Mouse (Mus musculus) heart, embryonic 12.5 days (tissue): ENCODE results near the gene Abcb9. TPM values are rescaled to one million over a fixed set of nuclear protein-coding genes. Genes with fewer than 3 reads are reported as not detected.
A peak's percentile ranks its signal among the peaks of the same experiment; 100 is the strongest.

Experiments used
- ATAC-seq: fragments of 200-750 bp; cut with Nextera tagmentation; 2 replicates; pipeline ENCODE4 v1.8.0; 2017; ENCODE audit warnings: moderate TSS enrichment, moderate library complexity; ENCODE audit not compliant: insufficient number of reproducible peaks, low FRiP score
- H3K27ac ChIP-seq: fragments of 300-500 bp; sonication (generic); 2 replicates; pipeline ENCODE4 v1.5.1; 2016; ENCODE audit warnings: mild to moderate bottlenecking, moderate library complexity; ENCODE audit not compliant: poor library complexity, severe bottlenecking
- H3K27me3 ChIP-seq: fragments of 300-500 bp; sonication (generic); replicated peaks from 2 replicates; pipeline ENCODE4 v1.6.1; 2016; ENCODE audit warnings: mild to moderate bottlenecking, moderate library complexity
- H3K36me3 ChIP-seq: fragments of 300-500 bp; sonication (generic); 2 replicates; pipeline ENCODE4 v1.6.1; 2016; ENCODE audit warnings: mild to moderate bottlenecking, moderate library complexity
- H3K4me1 ChIP-seq: fragments of 300-500 bp; sonication (generic); replicated peaks from 2 replicates; pipeline ENCODE4 v1.6.1; 2016; ENCODE audit warnings: mild to moderate bottlenecking
- H3K4me2 ChIP-seq: fragments of 300-500 bp; sonication (generic); 2 replicates; pipeline ENCODE4 v1.6.1; 2016; ENCODE audit warnings: mild to moderate bottlenecking, moderate library complexity
- H3K4me3 ChIP-seq: fragments of 300-500 bp; sonication (generic); 2 replicates; pipeline ENCODE4 v1.5.1; 2016; ENCODE audit warnings: mild to moderate bottlenecking
- H3K9ac ChIP-seq: fragments of 300-500 bp; sonication (generic); 2 replicates; pipeline ENCODE4 v1.6.1; 2016; ENCODE audit warnings: mild to moderate bottlenecking, moderate library complexity
- H3K9me3 ChIP-seq: fragments of 300-500 bp; sonication (generic); replicated peaks from 2 replicates; pipeline ENCODE4 v1.6.1; 2016; ENCODE audit warnings: mild to moderate bottlenecking, moderate library complexity
- WGBS: fragments of 180-500 bp; shearing (Covaris S2); methylation state at CpG from one replicate; pipeline ENCODE4 v1.1.7; 2016; 5-methylcytosine and 5-hydroxymethylcytosine counted together
- polyA plus RNA-seq: library from polyadenylated mRNA; unstranded; fragments of >200 nt; fragmentation: Nextera tagmentation; extraction: Ambion mirVana; gene quantifications from 2 replicates; pipeline ENCODE4 v1.2.1, GENCODE M21; 2016

Gene Abcb9
- polyA plus RNA-seq, 1 experiment from 2014 or later, result 1.6 TPM

DNA sequence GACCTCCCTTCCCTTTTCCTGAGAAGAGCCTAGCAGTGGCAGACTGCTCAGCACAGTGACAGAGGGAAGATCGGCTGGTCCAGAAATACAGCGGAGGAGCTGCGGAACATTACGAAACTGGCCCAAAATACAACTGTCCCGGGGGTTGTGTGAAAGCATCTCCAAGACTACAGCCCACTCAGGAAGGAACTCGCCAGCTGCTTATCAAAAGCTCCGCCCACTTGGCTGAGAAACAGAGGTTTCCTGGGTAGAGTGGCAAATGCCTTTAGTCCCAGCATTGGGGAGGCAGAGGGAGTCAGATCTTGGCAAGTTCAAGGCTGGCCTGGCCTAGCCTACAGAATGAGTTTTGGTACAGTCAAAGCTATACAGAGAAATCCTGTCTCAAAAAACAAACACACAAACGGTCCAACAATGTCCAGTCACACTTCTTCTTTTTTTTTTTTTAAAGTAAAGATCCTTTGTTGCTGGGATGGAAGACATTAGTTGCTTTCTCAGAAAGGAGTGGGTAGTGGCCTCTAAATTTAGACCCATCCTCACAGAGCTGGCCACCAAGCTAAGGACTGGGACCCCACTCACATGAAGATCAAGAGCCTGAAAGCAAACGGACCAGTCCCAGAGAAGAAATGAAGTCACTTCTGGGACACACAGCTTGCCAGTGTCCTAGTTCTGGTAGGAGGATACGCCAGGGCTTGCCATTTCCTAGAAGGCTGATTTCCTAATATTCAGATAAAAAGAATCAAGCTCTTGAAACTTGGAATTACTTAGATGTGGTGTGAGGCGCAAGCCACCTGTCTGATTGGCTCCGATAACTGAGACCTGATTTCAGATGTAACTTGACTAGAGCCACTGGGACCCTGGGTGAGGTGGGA lies 76.0 kb downstream of the Abcb9 start:
- ATAC-seq, result peak; percentile 49
- no peaks in the 10 kb centered on the region for H3K9me3 ChIP-seq
- H3K27me3 ChIP-seq, result no peaks in the 10 kb centered on the region
- 0 out of 2 replicates have a peak overlapping the region, but pooled peaks have one; percentile 52 for H3K9ac ChIP-seq
- H3K4me1 ChIP-seq, result peaks cover 93% of the 10 kb centered on the region
- no peak overlapping the region for H3K4me3 ChIP-seq
- H3K4me2 ChIP-seq, result peak overlapping the region; percentile 40
- WGBS, result 53% methylated on average over 12 of the region's 12 CpGs
- H3K36me3 ChIP-seq, result peaks cover 14% of the 10 kb centered on the region
- peak overlapping the region; percentile 77 for H3K27ac ChIP-seq

DNA sequence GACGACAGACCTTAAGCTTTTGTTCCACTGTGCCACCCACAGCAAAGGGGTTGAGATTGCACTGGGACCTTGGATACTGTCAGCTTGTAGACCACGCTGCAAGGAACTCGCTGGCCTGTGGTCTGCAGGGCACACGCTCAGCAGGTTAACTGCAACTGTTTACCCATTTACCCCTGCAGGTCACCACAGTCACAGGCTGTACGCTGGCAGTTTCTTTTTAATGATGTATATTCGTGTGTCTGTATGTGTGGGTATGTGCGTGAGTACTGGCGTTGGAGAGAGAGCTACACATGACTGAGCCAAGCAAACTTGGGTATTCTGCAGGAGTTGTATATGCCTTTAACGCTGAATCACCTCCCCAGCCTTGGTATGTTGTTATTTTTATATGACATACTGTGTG lies 76.9 kb downstream of the Abcb9 start:
- H3K4me2 ChIP-seq, result peak overlapping the region; percentile 40; the same call in 1 of the 2 replicates
- H3K27me3 ChIP-seq, result no peaks in the 10 kb centered on the region
- H3K4me1 ChIP-seq, result peaks cover 93% of the 10 kb centered on the region
- H3K27ac ChIP-seq, result peak overlapping the region; percentile 77
- H3K9ac ChIP-seq, result 0 out of 2 replicates have a peak overlapping the region, but pooled peaks have one; percentile 40
- no peaks in the 10 kb centered on the region for H3K9me3 ChIP-seq
- no peak for ATAC-seq
- 80% methylated on average over 9 of the region's 9 CpGs for WGBS
- peaks cover 14% of the 10 kb centered on the region for H3K36me3 ChIP-seq
- H3K4me3 ChIP-seq, result no peak overlapping the region

DNA sequence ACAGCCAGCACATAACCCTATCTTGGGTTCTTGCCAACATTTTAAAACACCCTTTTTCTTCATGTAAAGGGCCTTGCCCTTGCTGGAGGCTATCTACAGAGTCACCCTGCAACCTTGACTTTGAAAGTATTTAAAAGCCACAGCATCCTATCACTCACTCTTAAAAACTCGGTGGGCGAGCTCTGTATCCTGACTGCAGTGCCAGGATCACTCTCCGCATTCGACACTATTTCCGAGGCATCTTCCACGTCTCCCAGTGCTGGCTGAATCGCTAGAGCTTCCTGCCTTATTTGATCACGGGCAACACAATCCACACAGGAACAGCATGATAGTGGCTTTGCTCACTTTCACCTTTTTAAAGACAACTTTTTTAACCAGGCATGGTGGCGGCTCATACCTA lies 77.7 kb downstream of the Abcb9 start:
- Histone ChIP-seq H3K4me3 (no peak overlapping the region), H3K9me3 (no peaks in the 10 kb centered on the region), H3K4me1 (peaks cover 93% of the 10 kb centered on the region), H3K36me3 (peaks cover 14% of the 10 kb centered on the region), H3K4me2 (peak overlapping the region; percentile 15), H3K27ac (peak overlapping the region; percentile 94), H3K9ac (no peak overlapping the region), H3K27me3 (no peaks in the 10 kb centered on the region)
- WGBS, result 45% methylated on average over 9 of the region's 9 CpGs
- ATAC-seq, result no peak

DNA sequence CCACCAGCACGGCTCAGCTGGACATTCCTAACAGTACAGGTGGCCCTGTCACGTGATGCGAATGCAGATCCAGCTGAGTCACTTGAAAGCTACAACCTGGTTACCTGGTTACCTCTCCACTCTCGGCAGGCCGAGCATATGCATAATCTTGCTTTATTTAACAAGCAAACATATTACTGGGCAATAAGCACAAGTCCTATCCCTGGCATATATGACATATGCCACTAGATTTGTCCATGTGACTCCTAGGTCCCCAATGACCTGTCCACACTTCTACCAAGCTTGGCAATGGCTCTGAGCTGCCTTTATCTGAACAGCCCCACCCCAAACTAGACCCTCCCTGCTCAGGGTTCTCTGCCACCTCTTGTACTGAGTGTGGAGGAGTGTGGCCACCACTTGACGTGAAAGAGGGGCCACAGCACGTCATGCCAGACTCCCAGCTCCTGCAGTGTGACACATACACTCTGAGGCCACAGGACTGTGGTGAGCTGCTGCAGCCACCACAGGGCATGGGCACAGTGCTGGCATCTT lies 79.2 kb downstream of the Abcb9 start:
- H3K4me3 ChIP-seq, result no peak overlapping the region
- no peaks in the 10 kb centered on the region for H3K9me3 ChIP-seq
- H3K27me3 ChIP-seq, result no peaks in the 10 kb centered on the region
- peak overlapping the region; percentile 10; the same call in 1 of the 2 replicates for H3K9ac ChIP-seq
- H3K4me1 ChIP-seq, result peaks cover 96% of the 10 kb centered on the region
- 68% methylated on average over 7 of the region's 7 CpGs for WGBS
- H3K27ac ChIP-seq, result peak overlapping the region; percentile 94
- H3K36me3 ChIP-seq, result peaks cover 9% of the 10 kb centered on the region
- ATAC-seq, result no peak
- H3K4me2 ChIP-seq, result 0 out of 2 replicates have a peak overlapping the region, but pooled peaks have one; percentile 4

DNA sequence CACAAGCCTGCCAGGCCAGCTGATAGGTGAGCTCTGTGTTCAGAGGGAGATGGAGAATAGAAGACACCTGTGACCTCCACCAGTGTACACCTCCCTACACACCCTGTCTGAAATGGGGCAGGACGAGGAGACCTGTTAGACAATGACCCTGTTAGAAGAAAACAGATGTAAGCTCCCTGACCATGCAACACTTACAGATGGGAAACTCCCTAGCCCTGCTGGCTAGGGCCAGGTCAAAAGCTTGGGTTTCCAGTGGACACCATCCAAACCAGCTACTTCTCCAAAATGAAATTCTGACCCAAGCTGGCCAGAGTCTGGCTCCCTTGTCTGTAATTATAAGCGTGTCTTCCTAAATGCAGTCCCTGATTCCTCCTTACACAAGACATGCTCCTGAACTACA lies 79.9 kb downstream of the Abcb9 start:
- Histone ChIP-seq H3K9ac (peak overlapping the region; percentile 13; the same call in 1 of the 2 replicates), H3K4me2 (peak overlapping the region; percentile 0; the same call in 1 of the 2 replicates), H3K9me3 (no peaks in the 10 kb centered on the region), H3K4me1 (peaks cover 97% of the 10 kb centered on the region), H3K27me3 (no peaks in the 10 kb centered on the region), H3K27ac (peak overlapping the region; percentile 94), H3K36me3 (0 out of 2 replicates have a peak, but pooled peaks cover 3% of the 10 kb centered on the region), H3K4me3 (no peak overlapping the region)
- WGBS, result 76% methylated on average over 2 of the region's 2 CpGs
- no peak for ATAC-seq

DNA sequence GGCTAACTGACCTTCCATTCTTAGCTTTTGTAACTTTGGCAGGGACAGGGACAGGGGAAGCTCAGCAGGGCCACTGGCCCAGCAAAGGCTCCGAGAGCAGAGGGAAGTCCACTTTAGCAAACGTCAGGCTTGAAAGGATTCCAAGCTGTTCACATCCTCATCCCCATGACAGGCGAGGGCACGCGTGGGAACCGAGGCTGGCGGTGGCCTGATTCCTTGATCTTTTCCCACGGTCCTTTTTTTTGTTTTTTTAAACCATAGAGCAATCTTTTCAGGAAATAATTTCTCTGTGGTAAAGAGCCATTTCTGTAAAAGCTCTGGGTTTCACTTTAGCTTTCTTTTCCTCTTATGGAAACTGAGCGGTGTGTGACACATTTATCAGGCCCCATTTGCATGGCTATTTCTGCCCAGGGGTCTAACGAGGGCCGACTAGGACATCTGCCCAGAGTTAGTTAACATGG lies 80.8 kb downstream of the Abcb9 start:
- Histone ChIP-seq H3K9me3 (no peaks in the 10 kb centered on the region), H3K36me3 (peaks cover 7% of the 10 kb centered on the region), H3K27ac (peak overlapping the region; percentile 94), H3K9ac (peak overlapping the region; percentile 65), H3K4me3 (0 out of 2 replicates have a peak overlapping the region, but pooled peaks have one; percentile 15), H3K4me1 (peaks cover 98% of the 10 kb centered on the region), H3K27me3 (no peaks in the 10 kb centered on the region), H3K4me2 (peak overlapping the region; percentile 59)
- WGBS, result 14% methylated on average over 11 of the region's 11 CpGs
- no peak for ATAC-seq

DNA sequence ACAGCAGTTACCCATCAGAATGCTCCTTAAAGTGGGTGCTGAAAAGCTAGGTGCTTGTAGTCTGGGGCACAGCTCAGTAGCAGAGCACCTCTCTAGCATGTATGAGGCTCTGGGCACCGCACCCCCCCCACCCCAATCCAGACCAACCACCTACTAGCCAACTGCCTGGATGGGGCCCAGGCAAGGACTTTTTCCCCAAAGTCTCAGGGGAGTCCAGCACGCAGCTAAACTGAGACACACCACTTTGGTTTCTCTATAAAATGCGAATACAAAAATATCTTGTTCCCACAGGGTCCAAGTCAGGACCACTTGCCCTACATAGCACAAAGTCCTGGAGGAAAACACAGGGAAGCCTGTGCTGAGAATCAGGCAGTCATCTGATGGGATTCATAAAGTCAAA lies 81.4 kb downstream of the Abcb9 start:
- no peak for ATAC-seq

DNA sequence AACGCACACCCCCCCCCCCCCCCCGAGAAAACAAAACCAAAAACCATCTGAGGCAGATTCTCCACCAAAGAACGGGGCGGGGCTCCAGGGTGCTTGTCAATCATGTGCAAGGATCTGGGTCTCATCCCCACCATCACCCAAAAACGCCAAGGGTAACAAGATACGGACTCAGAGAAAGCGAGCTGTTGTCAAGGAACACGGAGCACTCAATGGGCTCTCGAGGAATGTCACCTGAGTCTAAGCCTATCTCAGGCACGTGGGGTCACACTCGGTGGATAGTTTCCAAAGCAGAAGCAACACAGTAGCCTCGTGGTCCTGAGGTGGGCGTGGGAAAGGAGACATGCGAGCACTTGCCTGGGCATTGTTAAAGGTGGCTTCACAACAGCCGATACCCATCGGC lies 81.9 kb downstream of the Abcb9 start:
- H3K27ac ChIP-seq, result peak overlapping the region; percentile 94
- H3K36me3 ChIP-seq, result peaks cover 18% of the 10 kb centered on the region
- peak overlapping the region; percentile 59 for H3K4me2 ChIP-seq
- H3K27me3 ChIP-seq, result no peaks in the 10 kb centered on the region
- WGBS, result 54% methylated on average over 16 of the region's 16 CpGs
- peaks cover 92% of the 10 kb centered on the region for H3K4me1 ChIP-seq
- 0 out of 2 replicates have a peak overlapping the region, but pooled peaks have one; percentile 65 for H3K9ac ChIP-seq
- no peaks in the 10 kb centered on the region for H3K9me3 ChIP-seq
- no peak overlapping the region for H3K4me3 ChIP-seq
- ATAC-seq, result no peak

More for the DNA sequence above, 81.4 kb downstream of the Abcb9 start:
- Histone ChIP-seq H3K9ac (peak overlapping the region; percentile 65), H3K4me3 (no peak overlapping the region), H3K4me1 (peaks cover 96% of the 10 kb centered on the region), H3K36me3 (peaks cover 13% of the 10 kb centered on the region), H3K9me3 (no peaks in the 10 kb centered on the region), H3K4me2 (peak overlapping the region; percentile 59), H3K27ac (peak overlapping the region; percentile 94), H3K27me3 (no peaks in the 10 kb centered on the region)
- 68% methylated on average over 3 of the region's 3 CpGs for WGBS

DNA sequence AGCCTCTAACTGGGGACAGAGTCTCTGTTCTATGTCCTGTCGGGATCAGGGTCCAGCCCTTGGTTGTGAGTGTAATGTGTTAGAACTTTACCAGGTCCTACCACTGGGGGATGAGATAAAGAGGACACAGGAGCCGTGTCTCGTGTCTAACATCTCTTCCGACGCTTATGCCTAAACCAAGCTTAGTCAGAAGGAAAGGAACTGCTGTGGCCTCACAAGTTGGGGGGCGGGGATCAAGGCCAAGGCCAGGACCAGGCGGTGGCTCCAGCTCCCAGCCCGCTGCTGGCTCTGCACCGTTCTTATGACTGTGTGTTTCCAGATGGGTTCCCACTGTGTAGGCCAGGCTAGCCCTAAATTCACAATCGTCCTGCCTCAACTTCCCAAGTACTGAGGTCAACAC lies 82.7 kb downstream of the Abcb9 start:
- 48% methylated on average over 10 of the region's 10 CpGs for WGBS
- H3K4me1 ChIP-seq, result peaks cover 83% of the 10 kb centered on the region
- peaks cover 26% of the 10 kb centered on the region for H3K36me3 ChIP-seq
- peak overlapping the region; percentile 59 for H3K4me2 ChIP-seq
- ATAC-seq, result no peak
- no peak overlapping the region for H3K4me3 ChIP-seq
- H3K9ac ChIP-seq, result peak overlapping the region; percentile 32
- H3K27ac ChIP-seq, result peak overlapping the region; percentile 94
- no peaks in the 10 kb centered on the region for H3K27me3 ChIP-seq
- H3K9me3 ChIP-seq, result no peaks in the 10 kb centered on the region

DNA sequence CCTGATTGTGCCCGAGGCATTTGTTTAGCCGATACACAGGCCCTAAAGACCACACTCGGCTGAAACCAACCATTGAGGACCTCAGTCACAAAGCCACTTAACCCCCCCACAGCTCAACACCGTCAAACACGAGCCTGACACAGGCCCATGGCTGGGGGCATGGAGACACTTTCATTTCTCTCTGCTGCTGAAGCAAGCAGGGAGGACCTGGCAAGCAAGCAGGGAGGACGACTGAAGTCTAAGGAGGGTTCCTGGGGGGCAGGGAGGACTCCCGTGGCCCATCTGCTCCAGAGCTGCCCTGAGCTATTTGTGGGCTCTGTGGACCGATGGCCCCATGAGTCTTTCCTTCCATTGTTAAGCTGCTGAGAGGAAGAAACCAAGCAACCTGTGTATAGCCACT lies 83.7 kb downstream of the Abcb9 start:
- Histone ChIP-seq H3K4me2 (peak overlapping the region; percentile 55), H3K27ac (peak overlapping the region; percentile 94), H3K4me1 (peaks cover 73% of the 10 kb centered on the region), H3K9ac (peak overlapping the region; percentile 60), H3K36me3 (peaks cover 36% of the 10 kb centered on the region), H3K27me3 (no peaks in the 10 kb centered on the region), H3K4me3 (no peak overlapping the region), H3K9me3 (no peaks in the 10 kb centered on the region)
- WGBS, result 14% methylated on average over 8 of the region's 8 CpGs
- ATAC-seq, result no peak
